Mouse (Mus musculus): ENCODE measurements around the gene 3830417A13Rik. TPM values are rescaled to one million over a fixed set of nuclear protein-coding genes. Genes with fewer than 3 reads are reported as not detected.

Gene 3830417A13Rik
- not detected in 3 replicates for total RNA-seq (2017)

DNA sequence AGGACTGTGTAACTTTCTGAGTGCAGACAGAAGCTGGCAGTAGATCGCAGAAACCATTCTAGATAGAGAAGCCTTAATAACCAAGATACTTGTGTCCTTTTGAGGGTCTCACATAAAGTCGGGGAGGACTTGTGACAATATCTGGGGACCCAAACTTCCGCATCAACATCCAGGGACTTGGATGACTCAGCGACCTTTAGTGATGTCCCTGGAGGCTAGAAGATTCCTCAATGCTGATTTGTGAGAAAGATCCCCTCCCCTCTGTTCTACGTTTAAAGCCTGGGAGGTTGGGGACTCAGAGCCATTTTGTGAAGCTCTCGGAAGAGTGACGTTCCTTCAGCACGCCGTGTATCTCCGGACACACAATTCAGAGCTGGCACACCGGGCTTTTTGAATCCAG lies at the start of gene 3830417A13Rik:
Gene 3830417A13Rik (plus strand): TSS at position 301 of the 400 bp plus-strand sequence.
- ATAC-seq (replicated peaks; ENCODE audit: insufficient number of reproducible peaks, low FRiP score, low TSS enrichment, poor library complexity, severe bottlenecking), result no peak

DNA sequence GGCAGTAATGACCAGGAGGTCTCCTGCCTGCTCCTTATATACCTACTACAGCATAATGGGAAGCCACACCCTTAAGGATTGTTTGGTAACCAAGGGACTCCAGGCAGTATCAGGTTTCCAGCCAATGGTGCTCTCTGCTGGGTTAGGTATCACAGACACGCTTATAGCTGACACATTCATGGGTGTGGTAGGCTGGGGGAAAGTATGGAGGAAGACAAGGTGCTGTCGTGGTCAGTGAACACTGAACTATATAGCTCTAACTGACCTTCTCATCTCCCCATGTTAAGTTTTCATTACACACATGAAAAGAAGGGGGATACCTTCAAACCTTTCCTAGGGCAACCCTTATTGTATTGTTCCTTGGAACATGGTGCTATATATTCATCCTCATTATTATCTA lies 21.2 kb upstream of the 3830417A13Rik start, which contains the start of gene Gm6760:
Gene Gm6760 (minus strand): TSS at position 101 of the 400 bp plus-strand sequence.
- ATAC-seq (replicated peaks; ENCODE audit: insufficient number of reproducible peaks, low FRiP score, low TSS enrichment, poor library complexity, severe bottlenecking), result no peak

DNA sequence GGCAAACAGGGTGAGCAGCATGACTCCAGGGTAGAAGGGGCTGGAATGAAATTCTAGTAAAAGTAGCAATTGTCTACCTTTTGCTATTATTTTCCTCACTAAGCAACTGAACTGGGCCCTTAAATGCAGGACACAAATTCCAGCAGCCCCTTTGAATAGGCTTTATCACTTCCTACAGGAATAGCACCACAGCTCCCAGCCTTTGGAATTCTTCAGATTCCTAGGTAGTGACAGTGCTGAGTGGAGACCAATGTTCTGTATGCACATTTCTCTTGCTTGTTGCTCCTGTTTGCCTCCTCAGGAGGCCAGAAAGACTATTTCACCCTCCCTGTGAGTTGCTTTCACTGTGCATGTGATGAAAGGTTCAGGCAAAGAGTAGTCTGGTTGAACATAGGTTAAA lies 7.9 kb downstream of the 3830417A13Rik start:
- ATAC-seq (replicated peaks; ENCODE audit: insufficient number of reproducible peaks, low FRiP score, low TSS enrichment, poor library complexity, severe bottlenecking), result no peak

Other genes with a start within 250 kb of the 3830417A13Rik start
- gene Gm6760, start 21.4 kb upstream of the 3830417A13Rik start, total RNA-seq (2017), result not detected in 3 replicates
- not detected in 3 replicates for gene Slitrk4, start 103.4 kb downstream of the 3830417A13Rik start, total RNA-seq (2017)